Mouse (Mus musculus) midbrain, embryonic 16.5 days (tissue): ENCODE measurements around the gene Limch1. TPM values are rescaled to one million over a fixed set of nuclear protein-coding genes. Genes with fewer than 3 reads are reported as not detected.

ENCODE experiments used
- ATAC-seq: fragments of 200-750 bp; cut with Nextera tagmentation; 2 replicates; pipeline ENCODE4 v1.8.0; 2017; ENCODE audit warnings: moderate TSS enrichment
- H3K27ac ChIP-seq: fragments of 300-500 bp; sonication (generic); 2 replicates; pipeline ENCODE4 v1.5.1; 2014; ENCODE audit warnings: mild to moderate bottlenecking, low read length, mixed read lengths
- H3K27me3 ChIP-seq: fragments of 300-500 bp; sonication (generic); 2 replicates; pipeline ENCODE4 v1.6.1; 2014; ENCODE audit warnings: low read depth, low read length, mixed read lengths; ENCODE audit not compliant: control insufficient read depth, insufficient read depth
- H3K36me3 ChIP-seq: fragments of 300-500 bp; sonication (generic); 2 replicates; pipeline ENCODE4 v1.6.1; 2014; ENCODE audit warnings: mild to moderate bottlenecking, low read length, moderate library complexity, mixed read lengths; ENCODE audit not compliant: control insufficient read depth, insufficient read depth
- H3K4me1 ChIP-seq: fragments of 300-500 bp; sonication (generic); 2 replicates; pipeline ENCODE4 v1.6.1; 2014; ENCODE audit warnings: mild to moderate bottlenecking, low read length, mixed read lengths; ENCODE audit not compliant: control insufficient read depth, insufficient read depth
- H3K4me2 ChIP-seq: fragments of 300-500 bp; sonication (generic); 2 replicates; pipeline ENCODE4 v1.6.1; 2014; ENCODE audit warnings: mild to moderate bottlenecking, low read length, mixed read lengths
- H3K4me3 ChIP-seq: fragments of 300-500 bp; sonication (generic); 2 replicates; pipeline ENCODE4 v1.5.1; 2014; ENCODE audit warnings: low read depth, mild to moderate bottlenecking, low read length, moderate library complexity, mixed read lengths
- H3K9ac ChIP-seq: fragments of 300-500 bp; sonication (generic); 2 replicates; pipeline ENCODE4 v1.6.1; 2014; ENCODE audit warnings: low read depth, low read length, mixed read lengths
- H3K9me3 ChIP-seq: fragments of 300-500 bp; sonication (generic); replicated peaks from 2 replicates; pipeline ENCODE4 v1.6.1; 2014; ENCODE audit warnings: mild to moderate bottlenecking, low read length, mixed read lengths; ENCODE audit not compliant: control insufficient read depth, poor library complexity, severe bottlenecking
- WGBS: fragments of 180-500 bp; shearing (Covaris S2); extraction: QIAGEN DNeasy Blood & Tissue Kit; methylation state at CpG from one replicate; pipeline ENCODE4 v1.1.7; 2014; 5-methylcytosine and 5-hydroxymethylcytosine counted together
- polyA plus RNA-seq: library from polyadenylated mRNA; unstranded; fragments of >200 nt; fragmentation: Nextera tagmentation; extraction: Ambion mirVana; gene quantifications from 2 replicates; pipeline ENCODE4 v1.2.1, GENCODE M21; 2015

Gene Limch1
- polyA plus RNA-seq, 1 experiment from 2014 or later: 48.8 TPM

GRCm38 (mm10) chr5:66802196-66802595, 56.6 kb downstream of the Limch1 start:
- Histone ChIP-seq H3K36me3 (no peaks in the 10 kb centered on the region), H3K4me1 (peaks cover 29% of the 10 kb centered on the region), H3K4me3 (no peak overlapping the region), H3K27ac (no peak overlapping the region), H3K9ac (no peak overlapping the region), H3K27me3 (no peaks in the 10 kb centered on the region), H3K9me3 (no peaks in the 10 kb centered on the region), H3K4me2 (no peak overlapping the region)
- WGBS: 65% methylated on average over 10 of the region's 10 CpGs
- ATAC-seq: no peak

GRCm38 (mm10) chr5:66806335-66806734, 60.7 kb downstream of the Limch1 start:
- WGBS: 48% methylated on average over 7 of the region's 7 CpGs

DNA sequence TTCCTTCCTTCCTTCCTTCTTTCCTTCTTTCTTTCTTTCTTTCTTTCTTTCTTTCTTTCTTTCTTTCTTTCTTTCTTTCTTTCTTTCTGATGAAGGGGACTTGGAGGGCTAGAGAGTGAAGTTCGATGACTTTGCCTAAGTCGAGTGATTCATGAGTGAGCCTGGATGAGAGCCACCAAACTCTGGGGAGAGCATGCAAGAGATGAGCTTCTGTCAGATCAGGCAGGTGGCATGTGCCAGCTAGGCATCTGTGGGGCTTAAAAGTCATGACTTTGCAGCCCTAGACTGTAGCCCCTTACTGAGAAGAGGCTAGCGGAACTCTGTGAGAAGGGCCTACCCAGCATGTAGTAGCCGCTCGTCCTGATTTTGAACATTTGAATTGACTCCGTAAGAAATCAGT, 62.1 kb downstream of the Limch1 start:
- Histone ChIP-seq H3K27ac (no peak overlapping the region), H3K4me1 (peaks cover 22% of the 10 kb centered on the region), H3K27me3 (no peaks in the 10 kb centered on the region), H3K9me3 (no peaks in the 10 kb centered on the region), H3K9ac (no peak overlapping the region), H3K4me3 (no peak overlapping the region), H3K36me3 (no peaks in the 10 kb centered on the region), H3K4me2 (no peak overlapping the region)
- no peak for ATAC-seq
- 83% methylated on average over 6 of the region's 6 CpGs for WGBS

More at GRCm38 (mm10) chr5:66806335-66806734, 60.7 kb downstream of the Limch1 start:
- H3K36me3 ChIP-seq: no peaks in the 10 kb centered on the region
- ATAC-seq: peak; percentile 58; the same call in 1 of the 2 replicates
- no peaks in the 10 kb centered on the region for H3K9me3 ChIP-seq
- no peak overlapping the region for H3K9ac ChIP-seq
- peaks cover 22% of the 10 kb centered on the region for H3K4me1 ChIP-seq
- no peak overlapping the region for H3K4me3 ChIP-seq
- H3K4me2 ChIP-seq: no peak overlapping the region
- no peak overlapping the region for H3K27ac ChIP-seq
- no peaks in the 10 kb centered on the region for H3K27me3 ChIP-seq

DNA sequence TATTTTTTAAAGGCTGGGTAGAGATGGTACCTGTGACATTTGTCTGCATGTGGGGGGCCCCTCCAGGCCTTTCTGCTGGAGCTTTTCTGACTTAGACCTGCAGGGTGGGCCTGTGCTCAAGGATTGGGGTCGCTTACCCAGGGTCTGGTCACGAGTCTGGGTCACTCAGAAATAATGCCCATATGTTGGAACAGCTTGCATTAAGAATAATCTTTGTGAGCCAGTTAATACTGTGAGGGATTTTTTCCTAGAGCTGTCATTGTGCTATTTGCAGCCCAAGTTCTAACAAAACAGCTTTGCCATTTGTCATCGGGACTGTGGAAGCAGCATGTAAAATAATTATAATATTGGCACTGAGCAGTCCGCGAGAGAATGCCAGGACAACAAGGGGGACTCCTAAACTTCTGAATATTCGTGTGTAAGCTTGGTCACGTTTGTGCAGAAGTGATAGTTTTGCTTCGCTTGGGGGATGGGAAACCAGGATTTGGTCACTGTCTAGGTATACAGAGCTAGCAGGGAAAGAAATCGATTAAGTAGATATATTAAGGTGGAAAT, 63.5 kb downstream of the Limch1 start:
- Histone ChIP-seq H3K4me1 (peaks cover 22% of the 10 kb centered on the region), H3K9me3 (no peaks in the 10 kb centered on the region), H3K4me2 (no peak overlapping the region), H3K27me3 (no peaks in the 10 kb centered on the region), H3K27ac (no peak overlapping the region), H3K9ac (no peak overlapping the region), H3K4me3 (no peak overlapping the region), H3K36me3 (no peaks in the 10 kb centered on the region)
- 58% methylated on average over 9 of the region's 9 CpGs for WGBS
- no peak for ATAC-seq

DNA sequence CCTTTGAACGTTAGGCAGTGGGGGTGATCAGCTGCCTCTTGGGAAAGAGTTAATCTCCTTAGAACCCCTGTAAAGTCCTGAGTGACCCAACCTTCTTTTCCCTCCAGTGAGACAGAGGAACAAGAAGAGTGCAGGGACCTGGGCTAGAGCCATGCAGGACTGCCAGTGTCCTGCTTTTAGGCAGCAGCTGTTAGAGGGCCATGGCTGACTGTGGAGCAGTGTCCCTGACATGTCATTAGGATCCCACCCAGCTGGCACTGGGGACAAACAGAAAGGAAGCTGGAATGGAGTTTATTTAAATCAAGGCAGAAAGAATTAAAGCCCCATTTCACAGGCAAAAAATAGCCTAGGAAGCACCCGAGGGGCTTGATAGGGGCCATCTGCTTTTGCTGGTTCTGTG, 64.8 kb downstream of the Limch1 start:
- no peaks in the 10 kb centered on the region for H3K9me3 ChIP-seq
- no peak overlapping the region for H3K4me2 ChIP-seq
- no peaks in the 10 kb centered on the region for H3K27me3 ChIP-seq
- no peak overlapping the region for H3K4me3 ChIP-seq
- H3K36me3 ChIP-seq: no peaks in the 10 kb centered on the region
- no peak for ATAC-seq
- no peak overlapping the region for H3K27ac ChIP-seq
- no peak overlapping the region for H3K9ac ChIP-seq
- peaks cover 22% of the 10 kb centered on the region for H3K4me1 ChIP-seq
- 44% methylated on average over 2 of the region's 2 CpGs for WGBS

GRCm38 (mm10) chr5:66814674-66815073, 69.0 kb downstream of the Limch1 start:
- ATAC-seq: no peak
- H3K36me3 ChIP-seq: no peaks in the 10 kb centered on the region
- H3K4me3 ChIP-seq: no peak overlapping the region
- no peaks in the 10 kb centered on the region for H3K27me3 ChIP-seq
- no peaks in the 10 kb centered on the region for H3K9me3 ChIP-seq
- WGBS: 85% methylated on average over 3 of the region's 3 CpGs
- peaks cover 7% of the 10 kb centered on the region for H3K4me1 ChIP-seq
- H3K9ac ChIP-seq: no peak overlapping the region
- no peak overlapping the region for H3K27ac ChIP-seq
- H3K4me2 ChIP-seq: no peak overlapping the region

DNA sequence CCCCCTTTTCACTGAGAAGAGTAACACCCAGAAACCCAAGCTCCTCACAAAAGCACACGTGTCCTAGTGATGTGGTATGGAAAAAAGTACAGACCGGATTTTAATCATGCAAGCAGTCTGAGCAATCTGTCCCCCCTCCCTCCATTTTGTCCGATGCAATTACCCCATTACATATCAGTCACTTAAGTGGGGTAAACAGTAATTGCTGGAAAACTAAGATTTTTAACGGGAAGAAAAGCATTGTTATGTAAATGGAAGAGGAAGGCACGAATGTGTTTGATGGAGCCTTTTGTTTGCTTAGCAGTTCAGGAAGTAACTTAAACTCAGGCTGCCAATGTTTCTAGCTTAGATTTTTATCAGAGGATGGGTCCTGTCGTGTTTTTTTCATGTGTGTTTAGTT, 70.2 kb downstream of the Limch1 start:
- Histone ChIP-seq H3K27ac (no peak overlapping the region), H3K4me3 (no peak overlapping the region), H3K9me3 (no peaks in the 10 kb centered on the region), H3K4me1 (peaks cover 7% of the 10 kb centered on the region), H3K4me2 (0 out of 2 replicates have a peak overlapping the region, but pooled peaks have one; percentile 15), H3K27me3 (no peaks in the 10 kb centered on the region), H3K36me3 (no peaks in the 10 kb centered on the region), H3K9ac (no peak overlapping the region)
- WGBS: 13% methylated on average over 6 of the region's 6 CpGs
- no peak for ATAC-seq

- Histone ChIP-seq H3K36me3 (no peaks in the 10 kb centered on the region), H3K27me3 (no peaks in the 10 kb centered on the region), H3K27ac (no peak overlapping the region), H3K4me1 (peaks cover 7% of the 10 kb centered on the region), H3K9me3 (no peaks in the 10 kb centered on the region), H3K4me3 (no peak overlapping the region), H3K4me2 (no peak overlapping the region), H3K9ac (no peak overlapping the region)
- WGBS: 73% methylated on average over 18 of the region's 18 CpGs
- no peak for ATAC-seq
Measured at GRCm38 (mm10) chr5:66816751-66817150, 71.1 kb downstream of the Limch1 start.

GRCm38 (mm10) chr5:66817184-66817956, 71.7 kb downstream of the Limch1 start:
- no peak overlapping the region for H3K9ac ChIP-seq
- no peaks in the 10 kb centered on the region for H3K36me3 ChIP-seq
- WGBS: 98% methylated on average over 8 of the region's 8 CpGs
- H3K9me3 ChIP-seq: no peaks in the 10 kb centered on the region
- no peak overlapping the region for H3K4me3 ChIP-seq
- no peak overlapping the region for H3K4me2 ChIP-seq
- H3K27ac ChIP-seq: no peak overlapping the region
- peaks cover 8% of the 10 kb centered on the region for H3K4me1 ChIP-seq
- no peaks in the 10 kb centered on the region for H3K27me3 ChIP-seq
- no peak for ATAC-seq
